Mouse (Mus musculus) liver, adult 2 months (tissue): Measurements from ENCODE around the gene Agps. TPM values are rescaled to one million over a fixed set of nuclear protein-coding genes. Genes with fewer than 3 reads are reported as not detected.

Experiments used
- DNase-seq: peaks from one replicate; pipeline ENCODE4 v3.0.0-alpha.2; 2011; ENCODE audit warnings: low read depth, low spot score; ENCODE audit errors: extremely low read depth
- H3K27ac ChIP-seq: fragments of 200-500 bp; replicated peaks from 2 replicates; pipeline ENCODE4 v1.5.1; 2012; ENCODE audit warnings: low read depth, mild to moderate bottlenecking, control low read depth, inconsistent platforms, low read length; ENCODE audit not compliant: insufficient read depth
- H3K27me3 ChIP-seq: fragments of 200-500 bp; 2 replicates; pipeline ENCODE4 v1.6.1; 2012; ENCODE audit warnings: mild to moderate bottlenecking, moderate library complexity, low read length, inconsistent platforms; ENCODE audit not compliant: control insufficient read depth, insufficient read depth
- H3K36me3 ChIP-seq: fragments of 200-500 bp; 2 replicates; pipeline ENCODE4 v1.6.1; 2012; ENCODE audit warnings: low read length, inconsistent platforms; ENCODE audit not compliant: control insufficient read depth, insufficient read depth
- H3K4me1 ChIP-seq: fragments of 200-500 bp; 2 replicates; pipeline ENCODE4 v1.6.1; 2011; ENCODE audit warnings: low read length; ENCODE audit not compliant: control insufficient read depth, insufficient read depth
- H3K4me3 ChIP-seq: fragments of 200-500 bp; 2 replicates; pipeline ENCODE4 v1.5.1; 2011; ENCODE audit warnings: low read depth, mild to moderate bottlenecking, control low read depth, low read length, moderate library complexity; ENCODE audit not compliant: insufficient read depth
- H3K79me2 ChIP-seq: fragments of 200-500 bp; 2 replicates; pipeline ENCODE4 v1.6.1; 2012; ENCODE audit warnings: inconsistent platforms, mild to moderate bottlenecking, low read length, moderate library complexity; ENCODE audit not compliant: control insufficient read depth, insufficient read depth
- H3K9ac ChIP-seq: fragments of 200-500 bp; 2 replicates; pipeline ENCODE4 v1.6.1; 2012; ENCODE audit warnings: low read depth, mild to moderate bottlenecking, control low read depth, inconsistent platforms, low read length
- CTCF ChIP-seq: fragments of 200-500 bp; IDR thresholded peaks from 2 replicates; pipeline ENCODE4 v1.5.1; 2011; ENCODE audit warnings: low read depth, low read length, control low read depth
- POLR2A ChIP-seq: fragments of 200-500 bp; IDR thresholded peaks from 2 replicates; pipeline ENCODE4 v1.6.1; 2011; ENCODE audit warnings: low read length, control low read depth; ENCODE audit not compliant: insufficient read depth; ENCODE audit errors: extremely low read depth
- WGBS: fragments of 180-500 bp; shearing (Covaris S2); methylation state at CpG from one replicate; pipeline ENCODE4 v1.1.7; 2018; 5-methylcytosine and 5-hydroxymethylcytosine counted together
- polyA plus RNA-seq: library from polyadenylated mRNA; depleted of rRNA; stranded (reverse); fragments of >200 nt; gene quantifications from 2 replicates; pipeline ENCODE4 v1.2.3, GENCODE M21; 2012
- total RNA-seq: library from RNA; depleted of rRNA; stranded (reverse); fragments of >200 nt; gene quantifications from 2 replicates; pipeline ENCODE4 v1.2.3, GENCODE M21; 2014

Gene Agps
- total and polyA plus RNA-seq, 2 experiments = 1.6 to 10.6 TPM

DNA sequence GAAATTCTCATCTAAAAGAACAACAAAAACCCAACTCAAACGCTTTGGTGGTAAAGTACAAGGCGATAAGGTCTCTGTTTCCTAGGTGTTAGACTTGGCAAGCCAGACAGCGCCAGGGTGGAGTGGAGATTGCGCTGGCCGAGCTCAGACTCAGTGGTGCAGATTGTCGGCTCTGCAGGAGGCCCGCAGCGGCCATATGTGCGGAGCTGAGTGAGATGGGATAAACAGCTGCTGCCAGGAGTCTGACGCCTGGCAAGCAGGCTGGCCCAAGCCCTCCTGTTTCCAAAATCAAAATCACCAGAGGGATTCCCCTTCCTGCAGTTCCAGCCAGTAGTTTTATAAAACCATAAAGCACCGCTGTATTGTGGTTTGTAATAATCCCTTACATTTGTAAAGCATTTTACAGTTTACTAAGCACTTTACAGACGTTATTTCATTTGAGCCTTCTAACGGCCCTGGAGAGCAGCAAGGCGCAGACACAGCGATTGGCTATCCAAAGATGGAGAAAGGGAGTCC, 127.9 kb downstream of the Agps start:
- no peak for DNase-seq
- Histone ChIP-seq H3K9ac (no peak overlapping the region), H3K27me3 (no peaks in the 10 kb centered on the region), H3K4me1 (no peaks in the 10 kb centered on the region; the same call in 1 of the 2 replicates), H3K4me3 (no peak overlapping the region), H3K27ac (peak overlapping the region; percentile 25; the same call in 1 of the 2 replicates), H3K79me2 (no peaks in the 10 kb centered on the region), H3K36me3 (no peaks in the 10 kb centered on the region)
- WGBS = 30% methylated on average over 15 of the region's 15 CpGs
- TF ChIP-seq POLR2A = no peak
- no peak for TF ChIP-seq CTCF

DNA sequence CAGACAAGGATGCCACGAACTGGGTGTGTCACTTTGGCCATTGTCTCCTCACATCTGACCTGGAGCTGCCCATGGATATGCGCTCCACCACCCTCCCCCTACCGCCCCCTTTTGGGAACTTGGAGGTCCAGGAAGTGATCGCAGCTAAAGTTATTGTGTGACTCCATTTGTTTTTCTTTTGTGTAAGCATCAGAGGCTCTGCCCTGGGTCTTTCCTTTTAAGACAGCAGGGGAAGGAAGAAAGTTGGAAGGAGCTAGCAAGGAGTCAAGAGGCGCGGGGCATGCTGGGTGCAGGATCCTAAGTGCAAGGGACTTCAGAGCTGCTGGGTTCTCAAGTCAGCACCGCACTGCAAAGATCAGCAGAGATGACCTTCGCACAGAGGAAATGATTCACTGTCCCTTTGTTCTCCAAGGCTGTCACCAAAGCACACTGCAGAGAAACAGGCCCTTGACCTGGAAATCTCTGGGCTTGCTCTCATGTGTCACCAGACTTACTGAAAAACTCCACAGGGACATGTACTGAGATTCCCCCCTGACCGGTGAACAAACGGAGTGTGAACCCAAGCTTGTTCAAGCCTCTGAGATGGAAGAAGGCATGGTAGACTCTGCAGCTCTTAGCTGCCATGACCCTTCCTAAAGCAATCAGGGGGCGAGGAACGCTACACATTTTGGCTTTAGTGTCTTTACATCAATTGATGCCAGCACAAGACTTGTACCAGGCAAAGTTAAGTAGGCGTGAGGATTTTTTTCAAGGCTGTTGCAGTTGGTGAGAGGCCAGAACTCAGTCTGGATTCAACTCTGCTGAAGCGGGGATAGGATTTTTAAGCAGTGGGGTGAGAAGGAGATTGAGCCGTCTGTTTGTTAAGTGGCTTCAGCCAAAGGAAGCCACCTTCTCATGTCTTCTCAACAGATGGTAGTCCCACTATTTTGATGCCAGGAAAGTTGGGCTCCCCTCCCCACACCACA, 128.7 kb downstream of the Agps start:
- TF ChIP-seq CTCF = no peak
- no peak for TF ChIP-seq POLR2A
- H3K4me1 ChIP-seq = no peaks in the 10 kb centered on the region; the same call in 1 of the 2 replicates
- no peaks in the 10 kb centered on the region for H3K27me3 ChIP-seq
- WGBS = 59% methylated on average over 15 of the region's 15 CpGs
- no peak overlapping the region for H3K4me3 ChIP-seq
- H3K9ac ChIP-seq = no peak overlapping the region
- DNase-seq = no peak
- no peaks in the 10 kb centered on the region for H3K79me2 ChIP-seq
- peak overlapping the region; percentile 25; the same call in 1 of the 2 replicates for H3K27ac ChIP-seq
- H3K36me3 ChIP-seq = no peaks in the 10 kb centered on the region

DNA sequence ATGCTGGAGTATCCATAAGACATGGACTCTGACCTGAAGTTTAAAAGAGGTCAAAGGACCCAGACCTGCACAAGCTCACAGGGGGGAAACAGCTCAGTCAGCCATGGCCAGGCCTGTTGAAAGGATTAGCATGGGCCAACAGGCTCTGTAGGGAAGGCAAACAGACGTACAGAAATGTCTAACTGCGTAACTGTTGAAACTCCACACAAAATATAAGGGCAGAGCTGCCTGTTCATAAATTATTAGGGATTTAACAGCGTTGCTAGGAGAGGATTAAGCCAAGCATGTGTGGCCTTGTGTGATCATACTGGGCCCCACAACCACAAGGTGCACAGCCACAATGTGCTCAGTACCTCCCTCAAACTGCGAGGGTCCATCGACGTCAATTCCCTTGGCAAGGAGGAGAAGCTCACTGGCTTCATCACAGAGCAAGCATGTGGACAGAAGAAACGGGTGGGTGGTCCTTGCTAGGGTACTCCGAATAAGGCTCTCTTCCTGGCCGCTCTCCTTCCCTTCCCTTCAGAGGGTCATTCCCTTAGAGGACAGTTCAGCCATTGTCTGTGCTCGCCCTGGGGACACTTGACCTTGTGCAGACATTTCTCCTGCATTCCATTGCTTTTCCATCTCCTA, 131.3 kb downstream of the Agps start:
- Histone ChIP-seq H3K27me3 (no peaks in the 10 kb centered on the region), H3K9ac (no peak overlapping the region), H3K4me1 (no peaks in the 10 kb centered on the region; the same call in 1 of the 2 replicates), H3K4me3 (no peak overlapping the region), H3K36me3 (no peaks in the 10 kb centered on the region), H3K79me2 (no peaks in the 10 kb centered on the region), H3K27ac (no peak overlapping the region)
- DNase-seq = no peak
- 92% methylated on average over 10 of the region's 10 CpGs for WGBS
- TF ChIP-seq CTCF (no peak), POLR2A (no peak)

DNA sequence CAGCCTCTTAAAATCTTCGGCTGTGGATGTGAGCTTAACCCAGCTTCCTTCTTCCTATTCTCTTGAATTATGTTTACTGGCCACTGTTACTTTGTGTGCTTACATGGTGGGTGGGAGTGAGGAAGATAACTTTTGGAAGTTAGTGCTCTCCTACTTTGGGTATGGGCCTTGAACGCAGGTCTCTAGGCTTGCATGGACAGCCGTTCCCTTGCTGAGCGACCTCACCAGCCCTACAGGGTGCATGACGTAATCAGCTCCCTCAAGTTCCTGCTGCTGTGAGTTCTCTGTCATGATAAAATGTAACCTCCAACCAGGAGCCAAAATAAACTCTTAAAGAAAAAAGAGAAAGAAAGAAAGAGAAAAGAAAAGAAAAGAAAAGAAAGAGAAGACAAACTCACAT, 132.1 kb downstream of the Agps start:
- WGBS = 56% methylated on average over 5 of the region's 5 CpGs
- H3K4me3 ChIP-seq = no peak overlapping the region

DNA sequence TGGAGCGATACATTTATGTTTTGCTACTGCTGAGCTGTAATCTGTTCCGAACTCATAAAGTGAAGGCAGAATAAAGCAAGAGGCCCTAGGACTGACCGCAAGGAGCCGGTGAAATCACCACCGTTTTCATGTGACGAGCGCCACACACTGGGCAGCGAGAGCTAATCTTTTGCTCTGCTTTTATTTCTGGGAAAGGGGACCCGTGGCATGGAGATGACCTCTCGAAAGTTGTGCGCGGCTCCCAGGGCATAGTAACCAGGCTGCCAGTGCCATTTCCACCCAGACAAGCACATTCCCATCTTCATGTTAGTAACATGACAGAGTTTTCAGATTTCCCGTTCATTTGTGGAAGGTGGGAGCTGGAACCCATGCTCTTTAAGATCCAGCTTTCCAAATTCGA, 132.5 kb downstream of the Agps start:
- Histone ChIP-seq H3K4me1 (no peaks in the 10 kb centered on the region; the same call in 1 of the 2 replicates), H3K9ac (no peak overlapping the region), H3K27me3 (no peaks in the 10 kb centered on the region), H3K79me2 (no peaks in the 10 kb centered on the region), H3K36me3 (no peaks in the 10 kb centered on the region), H3K27ac (no peak overlapping the region), H3K4me3 (no peak overlapping the region)
- peak; percentile 74 for TF ChIP-seq CTCF
- TF ChIP-seq POLR2A = no peak
- 10% methylated on average over 14 of the region's 14 CpGs for WGBS
- peak; percentile 35 for DNase-seq

More for the DNA sequence above, 132.1 kb downstream of the Agps start:
- H3K27ac ChIP-seq = no peak overlapping the region
- no peak overlapping the region for H3K9ac ChIP-seq
- no peaks in the 10 kb centered on the region for H3K27me3 ChIP-seq
- no peaks in the 10 kb centered on the region for H3K36me3 ChIP-seq
- no peaks in the 10 kb centered on the region; the same call in 1 of the 2 replicates for H3K4me1 ChIP-seq
- TF ChIP-seq CTCF = no peak
- TF ChIP-seq POLR2A = no peak
- no peaks in the 10 kb centered on the region for H3K79me2 ChIP-seq
- no peak for DNase-seq

DNA sequence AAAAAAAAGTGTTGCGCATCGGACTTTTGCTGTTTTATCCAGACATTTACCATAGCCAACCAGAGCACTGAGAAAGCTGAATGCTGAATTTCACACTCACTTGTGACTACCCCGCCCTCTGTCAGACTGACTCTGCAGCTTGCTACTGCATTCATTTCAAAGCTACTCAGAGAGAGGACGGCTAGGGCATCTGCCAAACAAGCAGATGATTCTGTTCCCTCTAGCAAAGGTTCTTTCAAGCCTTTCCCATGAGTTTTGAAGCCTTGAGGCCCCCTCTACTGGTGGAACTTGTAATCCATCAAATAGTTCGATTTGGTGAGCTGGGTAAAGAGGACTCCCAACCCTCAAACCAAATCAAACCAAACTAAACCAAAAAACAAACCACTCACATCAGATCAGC, 133.0 kb downstream of the Agps start:
- Histone ChIP-seq H3K4me1 (no peaks in the 10 kb centered on the region; the same call in 1 of the 2 replicates), H3K27ac (no peak overlapping the region), H3K4me3 (no peak overlapping the region), H3K36me3 (no peaks in the 10 kb centered on the region), H3K27me3 (no peaks in the 10 kb centered on the region), H3K79me2 (no peaks in the 10 kb centered on the region), H3K9ac (no peak overlapping the region)
- DNase-seq = peak; percentile 60
- TF ChIP-seq POLR2A (no peak), CTCF (0 out of 2 replicates have a peak, but pooled peaks have one; percentile 20)
- whole genome bisulfite sequencing = 23% methylated on average over 5 of the region's 5 CpGs
